Mouse (Mus musculus): ENCODE measurements around the gene Fsd1l.

- TF ChIP-seq JUND (conservative IDR thresholded peaks at IDR 0.05; ENCODE audit: low read depth, low read length) (no peak), MAX (IDR thresholded peaks at IDR 0.05; ENCODE audit: low read length) (no peak)
These were observed 78.8 kb downstream of the Fsd1l start for GRCm38 (mm10) chr4:53710021-53710420.

Measured in CH12.LX (cell line).